9 mouse cellular contexts compared by ENCODE assay signal in the genomic region with DNA sequence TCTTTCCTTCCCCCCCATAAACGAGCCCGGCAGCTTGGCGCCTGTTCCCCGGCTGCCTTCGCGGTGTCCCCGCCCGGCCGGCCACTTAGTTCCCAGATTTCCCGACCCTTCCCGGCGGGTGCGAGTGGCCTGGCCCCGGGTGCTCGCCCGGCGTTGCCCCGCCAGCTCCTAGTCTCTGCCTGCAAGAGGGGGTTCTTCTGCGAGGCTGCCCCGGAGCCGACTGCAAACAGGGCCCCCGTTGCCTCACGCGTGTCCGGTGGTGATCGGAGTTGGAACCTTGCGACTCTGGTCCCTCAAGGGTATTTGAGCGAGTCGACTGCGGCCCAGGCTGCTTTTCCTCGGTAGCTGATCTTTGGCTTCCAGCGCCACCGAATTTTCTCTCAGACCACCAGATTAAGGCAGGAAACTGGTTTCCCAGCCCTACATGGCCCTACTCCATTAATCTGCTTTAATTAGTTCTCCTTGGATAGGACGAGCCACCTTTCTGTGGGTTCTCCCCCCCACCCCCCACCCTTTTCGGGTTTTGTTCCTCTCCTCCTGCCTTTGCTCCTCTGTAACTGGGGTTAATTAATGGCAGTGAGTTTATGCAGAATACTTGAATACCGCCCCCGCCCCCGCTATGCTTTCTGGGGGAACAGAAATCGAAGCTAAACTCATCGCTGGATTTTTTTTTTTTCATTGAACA. TPM values are rescaled to one million over a fixed set of nuclear protein-coding genes. Genes with fewer than 3 reads are reported as not detected.
DNase-seq lines count a peak whose midpoint lies in the region; ATAC-seq and TF ChIP-seq lines count a peak whose summit lies in the region.
"Had no signal": no experiment of that assay in that cellular context is flagged by ENCODE, and none has a peak within 500 bp of the region (broad histone marks: within the 10 kb centered on the region; RNA-seq: fewer than 3 reads in every experiment).

No protein-coding gene starts in this region.

- H3K4me3 ChIP-seq in embryonic fibroblast, embryonic 13.5 days (ENCODE audit: insufficient read depth, low read length), result peak overlapping the region; percentile 81
- peak overlapping the region; percentile 91 for H3K4me3 ChIP-seq in heart, embryonic 16.5 days (ENCODE audit: low read length)

- 0 out of 2 replicates have a peak, but pooled peaks cover 3% of the 10 kb centered on the region for H3K4me1 ChIP-seq in embryonic fibroblast, embryonic 13.5 days (ENCODE audit: control insufficient read depth, insufficient read depth, low read length)
- peaks cover 6% of the 10 kb centered on the region for H3K4me1 ChIP-seq in heart, embryonic 16.5 days (ENCODE audit: control insufficient read depth, insufficient read depth, low read length)

- peak; percentile 11 for DNase-seq in layer of hippocampus, adult 11-12 months (ENCODE audit: low spot score)
- DNase-seq in layer of hippocampus, adult 9-11 months, result no peak
- peak; percentile 38 for DNase-seq in adrenal gland, postnatal 25 days
- peak; percentile 64 for DNase-seq in kidney, postnatal 14 days
- peak; percentile 36 for DNase-seq in lung, postnatal 14 days
- DNase-seq in right cerebral cortex, postnatal 4 days, result peak; percentile 41

- no peaks in the 10 kb centered on the region for H3K36me3 ChIP-seq in heart, embryonic 16.5 days (ENCODE audit: control insufficient read depth, insufficient read depth)

- peak overlapping the region; percentile 95 for H3K4me2 ChIP-seq in heart, embryonic 16.5 days (ENCODE audit: low read depth, low read length)

- no peaks in the 10 kb centered on the region for H3K27me3 ChIP-seq in heart, embryonic 16.5 days (ENCODE audit: control insufficient read depth, insufficient read depth, low read length)

- peak overlapping the region; percentile 90 for H3K9ac ChIP-seq in heart, embryonic 16.5 days (ENCODE audit: low read length)

- ATAC-seq in heart, embryonic 16.5 days (replicated peaks; ENCODE audit: extremely low read depth, insufficient read depth, low FRiP score), result peak; percentile 40; the same call in 1 of the 2 replicates

- no peak for TF ChIP-seq POLR2A in embryonic fibroblast, embryonic 13.5 days (IDR thresholded peaks at IDR 0.05; ENCODE audit: low read depth, low read length)

- H3K9me3 ChIP-seq in heart, embryonic 16.5 days (replicated peaks; ENCODE audit: control insufficient read depth, low read length), result no peaks in the 10 kb centered on the region

- H3K27ac ChIP-seq in embryonic fibroblast, embryonic 13.5 days (ENCODE audit: insufficient read depth, low read length), result no peak overlapping the region
- H3K27ac ChIP-seq in heart, embryonic 16.5 days (ENCODE audit: low read length), result peak overlapping the region; percentile 64
- H3K27ac ChIP-seq: macrophage had no signal

- under 1% methylated on average over 40 of the region's 40 CpGs for WGBS in heart, embryonic 16.5 days

- no peak for TF ChIP-seq CTCF in embryonic fibroblast, embryonic 13.5 days (IDR thresholded peaks at IDR 0.05; ENCODE audit: borderline replicate concordance, insufficient read depth, low read length)

RNA-seq across cellular contexts. Expression of a gene that starts 0.7 kb away (rescaled TPM):
- 4.0 and 4.9 TPM in 2 replicates for total RNA-seq in adrenal gland, postnatal 25 days (2021)
- polyA plus RNA-seq in embryonic fibroblast, embryonic 13.5 days (2011; ENCODE audit: insufficient read length, low read depth, missing spikeins), result 6.5 and 6.8 TPM in 2 replicates
- 8.8 and 9.8 TPM in 2 replicates for polyA plus RNA-seq in heart, embryonic 16.5 days (2015; fragmentation: Nextera tagmentation; extraction: Ambion mirVana)

RNA-seq across cellular contexts. Expression of a gene that starts 39.1 kb away (rescaled TPM):
- total RNA-seq in adrenal gland, postnatal 25 days (2021), result not detected in 2 replicates
- not detected in 2 replicates for polyA plus RNA-seq in embryonic fibroblast, embryonic 13.5 days (2011; ENCODE audit: insufficient read length, low read depth, missing spikeins)
- polyA plus RNA-seq in heart, embryonic 16.5 days (2015; fragmentation: Nextera tagmentation; extraction: Ambion mirVana), result not detected in 2 replicates
- polyA plus RNA-seq: macrophage had no signal
